Mouse (Mus musculus): ENCODE measurements around the gene Cux1. TPM values are rescaled to one million over a fixed set of nuclear protein-coding genes. Genes with fewer than 3 reads are reported as not detected.

The Cux1 gene
- polyA plus RNA-seq, 1 experiment from 2014 or later, result 17.1 TPM

DNA sequence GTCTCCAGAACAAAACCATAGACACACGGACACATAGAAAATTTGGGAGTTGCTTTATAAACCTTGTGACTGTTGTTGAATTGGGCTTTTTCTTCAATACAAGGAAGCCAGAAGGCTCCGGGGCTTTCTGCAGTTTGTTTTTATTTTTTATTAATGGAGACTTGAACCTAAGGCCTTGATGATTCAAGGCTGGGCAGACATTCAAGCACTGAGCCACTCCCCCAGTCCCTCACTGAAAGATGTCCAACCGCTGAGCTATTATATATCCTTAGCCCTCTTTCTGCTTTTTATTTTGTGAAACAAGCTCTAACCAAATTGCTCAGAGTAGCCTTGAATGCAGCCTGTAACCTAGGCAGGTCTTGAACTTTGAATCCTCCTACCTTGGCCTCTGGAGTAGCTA lies 195.0 kb downstream of the Cux1 start:
- Histone ChIP-seq H3K27ac (replicated peaks) (no peak overlapping the region), H3K36me3 (replicated peaks) (no peaks in the 10 kb centered on the region; the same call in 1 of the 2 replicates), H3K4me2 (no peak overlapping the region), H3K9me3 (replicated peaks) (no peaks in the 10 kb centered on the region), H3K4me3 (replicated peaks) (no peak overlapping the region), H3K4me1 (replicated peaks) (no peaks in the 10 kb centered on the region), H3K27me3 (no peaks in the 10 kb centered on the region), H3K9ac (no peak overlapping the region)
- ATAC-seq (ENCODE audit: insufficient read depth), result no peak
- WGBS (ENCODE audit: insufficient replicate concordance), result 74% methylated on average over 3 of the region's 3 CpGs

DNA sequence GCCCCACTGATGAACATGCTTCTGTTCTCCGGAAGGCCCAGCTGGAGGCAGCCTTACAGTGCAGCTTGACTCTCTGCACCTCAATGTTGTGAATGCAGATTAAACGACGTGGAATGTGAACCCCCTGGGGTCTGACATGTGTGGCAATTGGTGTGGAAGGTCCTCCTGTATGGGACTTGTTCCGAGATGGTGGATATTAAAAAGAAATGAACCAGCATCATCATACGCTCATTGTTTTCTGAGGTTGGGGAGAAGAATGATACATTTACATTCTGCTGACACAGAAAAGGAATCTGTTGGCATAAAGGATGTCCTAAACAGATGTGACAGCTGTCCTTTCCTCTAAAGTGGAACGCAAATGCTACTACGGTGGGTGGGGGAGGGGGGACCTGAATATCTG lies 203.9 kb downstream of the Cux1 start:
- no peaks in the 10 kb centered on the region for H3K4me1 ChIP-seq (replicated peaks)
- no peak overlapping the region for H3K27ac ChIP-seq (replicated peaks)
- H3K9ac ChIP-seq, result no peak overlapping the region
- no peak for ATAC-seq (ENCODE audit: insufficient read depth)
- H3K4me2 ChIP-seq, result no peak overlapping the region
- no peaks in the 10 kb centered on the region for H3K9me3 ChIP-seq (replicated peaks)
- H3K36me3 ChIP-seq (replicated peaks), result peaks cover under 1% of the 10 kb centered on the region; the same call in 1 of the 2 replicates
- 79% methylated on average over 7 of the region's 7 CpGs for WGBS (ENCODE audit: insufficient replicate concordance)
- no peaks in the 10 kb centered on the region for H3K27me3 ChIP-seq
- H3K4me3 ChIP-seq (replicated peaks), result no peak overlapping the region

DNA sequence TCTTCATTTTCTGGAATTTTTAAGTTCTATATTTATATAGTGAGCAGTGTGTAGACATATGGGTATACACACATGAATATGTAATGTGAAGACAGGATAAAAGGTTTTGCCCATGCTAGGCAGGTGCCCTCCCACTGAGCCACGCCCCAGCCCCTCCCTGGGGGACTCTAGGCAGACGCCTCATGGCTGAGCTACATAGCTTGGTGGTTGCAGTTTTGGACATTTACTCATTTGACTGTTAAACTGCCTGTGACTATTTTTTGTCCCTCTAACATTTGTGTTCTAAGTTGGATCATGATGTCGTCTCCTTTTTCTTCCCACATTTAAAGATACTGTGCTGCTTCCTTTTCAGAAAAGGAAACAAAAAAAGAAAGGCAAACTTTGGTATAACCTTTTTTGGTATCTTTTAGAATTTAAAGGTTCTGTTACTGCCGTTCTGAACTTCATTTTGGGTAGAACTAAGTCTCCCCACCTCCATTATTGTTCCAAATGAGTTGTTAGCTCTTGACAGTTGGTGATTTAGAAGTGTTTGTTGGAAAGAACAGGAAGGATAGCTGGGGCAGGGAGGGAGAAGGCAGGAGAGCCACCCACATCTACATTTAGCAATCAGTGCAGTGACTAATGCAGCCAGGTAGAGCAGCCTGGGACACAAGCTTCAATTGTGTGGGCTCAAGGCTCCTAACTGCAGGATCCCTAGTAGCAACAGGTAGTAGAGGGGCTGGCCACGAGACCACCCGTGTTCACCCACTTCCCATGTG lies 204.6 kb downstream of the Cux1 start:
- 66% methylated on average over 6 of the region's 6 CpGs for WGBS (ENCODE audit: insufficient replicate concordance)
- Histone ChIP-seq H3K36me3 (replicated peaks) (peaks cover 5% of the 10 kb centered on the region; the same call in 1 of the 2 replicates), H3K9ac (no peak overlapping the region), H3K4me1 (replicated peaks) (no peaks in the 10 kb centered on the region), H3K9me3 (replicated peaks) (no peaks in the 10 kb centered on the region), H3K4me3 (replicated peaks) (no peak overlapping the region), H3K27me3 (no peaks in the 10 kb centered on the region), H3K4me2 (no peak overlapping the region), H3K27ac (replicated peaks) (no peak overlapping the region)
- no peak for ATAC-seq (ENCODE audit: insufficient read depth)

DNA sequence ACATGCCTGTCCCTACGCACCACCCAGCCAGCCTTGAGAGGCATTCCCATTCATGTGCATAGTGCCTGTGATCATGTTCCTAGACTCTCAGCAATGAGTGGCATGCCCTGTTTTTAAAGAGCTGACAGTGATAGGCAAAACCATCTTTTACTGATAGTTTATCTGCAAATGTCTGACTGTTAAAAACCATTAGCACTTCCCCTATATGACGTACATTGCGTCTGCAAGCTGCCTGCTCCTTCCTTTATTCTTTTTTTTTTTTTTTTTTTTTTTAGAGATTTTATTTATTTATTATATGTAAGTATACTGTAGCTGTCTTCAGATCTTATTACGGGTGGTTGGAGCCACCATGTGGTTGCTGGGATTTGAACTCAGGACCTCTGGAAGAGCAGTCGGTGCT lies 205.3 kb downstream of the Cux1 start:
- no peak overlapping the region for H3K9ac ChIP-seq
- H3K27me3 ChIP-seq, result no peaks in the 10 kb centered on the region
- H3K4me1 ChIP-seq (replicated peaks), result no peaks in the 10 kb centered on the region
- H3K4me3 ChIP-seq (replicated peaks), result no peak overlapping the region
- no peak for ATAC-seq (ENCODE audit: insufficient read depth)
- H3K4me2 ChIP-seq, result no peak overlapping the region
- WGBS (ENCODE audit: insufficient replicate concordance), result 77% methylated on average over 5 of the region's 5 CpGs
- no peaks in the 10 kb centered on the region for H3K9me3 ChIP-seq (replicated peaks)
- peaks cover 9% of the 10 kb centered on the region; the same call in 1 of the 2 replicates for H3K36me3 ChIP-seq (replicated peaks)
- no peak overlapping the region for H3K27ac ChIP-seq (replicated peaks)

- Histone ChIP-seq H3K27ac (replicated peaks) (no peak overlapping the region), H3K27me3 (no peaks in the 10 kb centered on the region), H3K4me3 (replicated peaks) (no peak overlapping the region), H3K4me2 (no peak overlapping the region), H3K9ac (no peak overlapping the region), H3K4me1 (replicated peaks) (no peaks in the 10 kb centered on the region), H3K36me3 (replicated peaks) (peaks cover 9% of the 10 kb centered on the region; the same call in 1 of the 2 replicates), H3K9me3 (replicated peaks) (no peaks in the 10 kb centered on the region)
- 75% methylated on average over 2 of the region's 2 CpGs for WGBS (ENCODE audit: insufficient replicate concordance)
- no peak for ATAC-seq (ENCODE audit: insufficient read depth)
These were observed 210.1 kb downstream of the Cux1 start for GRCm38 (mm10) chr5:136357227-136357626.

DNA sequence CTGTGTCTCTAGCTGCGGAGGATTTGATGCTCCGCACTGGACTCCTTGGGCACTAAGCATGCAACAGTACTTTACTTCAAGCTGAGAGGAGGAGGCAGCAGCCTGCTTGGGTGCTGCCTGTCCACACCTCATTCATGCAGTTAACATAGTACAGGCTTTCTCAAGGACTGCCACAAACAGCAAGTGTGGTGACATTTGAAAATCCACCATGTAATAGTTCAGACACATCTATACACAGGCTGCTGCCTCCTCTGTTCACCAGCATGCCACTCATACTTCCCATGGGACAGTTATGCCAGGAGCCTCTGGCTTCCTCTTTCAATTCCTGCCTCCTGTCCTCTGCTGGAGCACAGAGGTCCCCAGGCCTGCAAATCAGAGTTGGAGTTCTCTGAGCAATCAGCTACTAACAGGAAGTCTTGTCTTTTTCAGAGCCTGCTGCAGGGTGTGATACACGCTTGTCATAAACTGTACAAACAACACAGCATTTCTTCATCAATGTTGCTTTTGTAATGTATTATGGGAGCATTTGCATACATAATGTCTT lies 211.6 kb downstream of the Cux1 start:
- no peaks in the 10 kb centered on the region for H3K9me3 ChIP-seq (replicated peaks)
- no peak for ATAC-seq (ENCODE audit: insufficient read depth)
- peaks cover 9% of the 10 kb centered on the region for H3K36me3 ChIP-seq (replicated peaks)
- H3K4me2 ChIP-seq, result no peak overlapping the region
- no peak overlapping the region for H3K9ac ChIP-seq
- H3K4me3 ChIP-seq (replicated peaks), result no peak overlapping the region
- no peaks in the 10 kb centered on the region for H3K27me3 ChIP-seq
- no peaks in the 10 kb centered on the region for H3K4me1 ChIP-seq (replicated peaks)
- no peak overlapping the region for H3K27ac ChIP-seq (replicated peaks)
- WGBS (ENCODE audit: insufficient replicate concordance), result 81% methylated on average over 3 of the region's 3 CpGs

GRCm38 (mm10) chr5:136354729-136355128 lies 212.6 kb downstream of the Cux1 start:
- Histone ChIP-seq H3K27me3 (no peaks in the 10 kb centered on the region), H3K4me3 (replicated peaks) (no peak overlapping the region), H3K4me2 (no peak overlapping the region), H3K4me1 (replicated peaks) (no peaks in the 10 kb centered on the region), H3K9ac (no peak overlapping the region), H3K9me3 (replicated peaks) (no peaks in the 10 kb centered on the region), H3K27ac (replicated peaks) (no peak overlapping the region), H3K36me3 (replicated peaks) (peaks cover 9% of the 10 kb centered on the region)
- no peak for ATAC-seq (ENCODE audit: insufficient read depth)
- WGBS (ENCODE audit: insufficient replicate concordance), result 74% methylated on average over 6 of the region's 6 CpGs

GRCm38 (mm10) chr5:136353114-136353513 lies 214.2 kb downstream of the Cux1 start:
- Histone ChIP-seq H3K36me3 (replicated peaks) (peaks cover 5% of the 10 kb centered on the region), H3K27ac (replicated peaks) (no peak overlapping the region), H3K9me3 (replicated peaks) (no peaks in the 10 kb centered on the region), H3K4me2 (no peak overlapping the region), H3K4me3 (replicated peaks) (no peak overlapping the region), H3K27me3 (no peaks in the 10 kb centered on the region), H3K4me1 (replicated peaks) (no peaks in the 10 kb centered on the region), H3K9ac (no peak overlapping the region)
- 71% methylated on average over 8 of the region's 8 CpGs for WGBS (ENCODE audit: insufficient replicate concordance)
- ATAC-seq (ENCODE audit: insufficient read depth), result no peak

GRCm38 (mm10) chr5:136343156-136343890 lies 224.0 kb downstream of the Cux1 start:
- no peak overlapping the region for H3K27ac ChIP-seq (replicated peaks)
- H3K36me3 ChIP-seq (replicated peaks), result peaks cover 17% of the 10 kb centered on the region; the same call in 1 of the 2 replicates
- no peak overlapping the region for H3K4me3 ChIP-seq (replicated peaks)
- 81% methylated on average over 15 of the region's 15 CpGs for WGBS (ENCODE audit: insufficient replicate concordance)
- no peak for ATAC-seq (ENCODE audit: insufficient read depth)
- no peaks in the 10 kb centered on the region for H3K9me3 ChIP-seq (replicated peaks)
- H3K27me3 ChIP-seq, result no peaks in the 10 kb centered on the region
- no peak overlapping the region for H3K4me2 ChIP-seq
- no peaks in the 10 kb centered on the region for H3K4me1 ChIP-seq (replicated peaks)
- no peak overlapping the region for H3K9ac ChIP-seq

DNA sequence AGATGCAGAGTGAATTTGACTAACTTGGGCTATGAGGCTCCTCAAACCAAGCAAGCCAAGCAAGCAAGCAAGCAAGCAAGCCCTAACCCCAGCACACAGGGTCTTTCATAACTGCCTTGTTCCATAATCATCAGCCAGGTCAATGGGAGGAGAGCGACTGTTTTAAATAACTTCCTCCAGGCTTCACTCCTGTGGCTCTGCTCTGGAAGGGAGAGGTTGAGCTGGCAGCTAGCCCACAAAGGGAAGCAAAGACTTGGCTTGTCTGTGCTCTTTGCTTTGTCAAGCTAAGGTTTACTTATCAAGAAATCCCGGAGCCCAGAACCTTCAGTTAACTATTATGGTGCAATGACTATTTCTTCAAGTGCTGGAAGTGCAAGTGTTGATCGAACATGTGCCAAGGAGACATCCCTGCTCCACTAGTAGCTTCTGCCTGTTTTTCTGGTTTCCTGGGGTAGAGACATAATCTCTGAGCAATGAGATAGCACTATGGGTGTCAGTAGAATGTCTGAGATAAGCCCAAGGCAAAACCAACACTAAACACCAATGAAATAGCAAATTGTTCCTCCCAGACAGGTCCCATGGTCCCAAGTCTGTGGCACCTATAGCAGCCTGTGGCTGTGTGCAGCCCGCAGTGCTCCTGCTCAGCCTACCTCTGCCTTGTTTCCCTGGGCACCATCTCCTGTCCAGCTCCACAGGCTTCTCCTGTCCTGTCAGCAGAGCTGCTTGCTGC lies 230.3 kb downstream of the Cux1 start:
- peaks cover 39% of the 10 kb centered on the region for H3K4me1 ChIP-seq (replicated peaks)
- no peaks in the 10 kb centered on the region for H3K9me3 ChIP-seq (replicated peaks)
- H3K27me3 ChIP-seq, result no peaks in the 10 kb centered on the region
- ATAC-seq (ENCODE audit: insufficient read depth), result 0 out of 2 replicates have a peak, but pooled peaks have one; percentile 26
- H3K27ac ChIP-seq (replicated peaks), result no peak overlapping the region
- H3K9ac ChIP-seq, result no peak overlapping the region
- peaks cover 20% of the 10 kb centered on the region; the same call in 1 of the 2 replicates for H3K36me3 ChIP-seq (replicated peaks)
- H3K4me2 ChIP-seq, result no peak overlapping the region
- no peak overlapping the region for H3K4me3 ChIP-seq (replicated peaks)
- 43% methylated on average over 4 of the region's 4 CpGs for WGBS (ENCODE audit: insufficient replicate concordance)

GRCm38 (mm10) chr5:136335681-136336080 lies 231.6 kb downstream of the Cux1 start:
- Histone ChIP-seq H3K4me1 (replicated peaks) (peaks cover 39% of the 10 kb centered on the region), H3K4me3 (replicated peaks) (no peak overlapping the region), H3K4me2 (no peak overlapping the region), H3K36me3 (replicated peaks) (peaks cover 23% of the 10 kb centered on the region; the same call in 1 of the 2 replicates), H3K27ac (replicated peaks) (no peak overlapping the region), H3K9me3 (replicated peaks) (no peaks in the 10 kb centered on the region), H3K27me3 (no peaks in the 10 kb centered on the region), H3K9ac (no peak overlapping the region)
- ATAC-seq (ENCODE audit: insufficient read depth), result no peak
- 46% methylated on average over 4 of the region's 4 CpGs for WGBS (ENCODE audit: insufficient replicate concordance)

Measured in liver, embryonic 15.5 days (tissue).